Mouse (Mus musculus): Measurements from ENCODE around the gene Bzw2.

GRCm38 (mm10) chr12:36134111-36134510 is 23.8 kb downstream of the Bzw2 start:
- TF ChIP-seq CTCF (IDR thresholded peaks at IDR 0.05; ENCODE audit: low read depth) (no peak), EP300 (optimal IDR thresholded peaks at IDR 0.05) (no peak)
